Mouse (Mus musculus): ENCODE results near the gene Zfp580. TPM values are rescaled to one million over a fixed set of nuclear protein-coding genes. Genes with fewer than 3 reads are reported as not detected.

The Zfp580 gene
- total RNA-seq, 1 experiment from 2014 or later: 0.93 TPM

GRCm38 (mm10) chr7:5030554-5031275 lies 20.6 kb upstream of the Zfp580 start:
- ATAC-seq (ENCODE audit: extremely low read depth, insufficient number of reproducible peaks, low FRiP score, poor library complexity, severe bottlenecking): no peak

GRCm38 (mm10) chr7:5031496-5031895 lies 19.8 kb upstream of the Zfp580 start:
- no peak for ATAC-seq (ENCODE audit: extremely low read depth, insufficient number of reproducible peaks, low FRiP score, poor library complexity, severe bottlenecking)

GRCm38 (mm10) chr7:5033818-5034217 lies 17.5 kb upstream of the Zfp580 start, which contains the start of gene 4632433K11Rik:
4632433K11Rik (plus strand) TSS chr7:5034118.
- no peak for ATAC-seq (ENCODE audit: extremely low read depth, insufficient number of reproducible peaks, low FRiP score, poor library complexity, severe bottlenecking)

GRCm38 (mm10) chr7:5035628-5036027 lies 15.7 kb upstream of the Zfp580 start:
- no peak for ATAC-seq (ENCODE audit: extremely low read depth, insufficient number of reproducible peaks, low FRiP score, poor library complexity, severe bottlenecking)

GRCm38 (mm10) chr7:5036136-5036535 lies 15.2 kb upstream of the Zfp580 start:
- ATAC-seq (ENCODE audit: extremely low read depth, insufficient number of reproducible peaks, low FRiP score, poor library complexity, severe bottlenecking): no peak

GRCm38 (mm10) chr7:5037026-5037425 lies 14.3 kb upstream of the Zfp580 start:
- ATAC-seq (ENCODE audit: extremely low read depth, insufficient number of reproducible peaks, low FRiP score, poor library complexity, severe bottlenecking): no peak

- ATAC-seq (ENCODE audit: extremely low read depth, insufficient number of reproducible peaks, low FRiP score, poor library complexity, severe bottlenecking): no peak
Measured at GRCm38 (mm10) chr7:5037467-5037866, 13.9 kb upstream of the Zfp580 start.

GRCm38 (mm10) chr7:5038109-5038732 lies 13.1 kb upstream of the Zfp580 start, which contains the start of gene Zfp784:
Zfp784 (minus strand) TSS chr7:5038446.
- peak; percentile 82 for ATAC-seq (ENCODE audit: extremely low read depth, insufficient number of reproducible peaks, low FRiP score, poor library complexity, severe bottlenecking)

- no peak for ATAC-seq (ENCODE audit: extremely low read depth, insufficient number of reproducible peaks, low FRiP score, poor library complexity, severe bottlenecking)
Measured at GRCm38 (mm10) chr7:5038940-5039339, 12.4 kb upstream of the Zfp580 start.

- no peak for ATAC-seq (ENCODE audit: extremely low read depth, insufficient number of reproducible peaks, low FRiP score, poor library complexity, severe bottlenecking)
Measured at GRCm38 (mm10) chr7:5044981-5045380, 6.4 kb upstream of the Zfp580 start.

- ATAC-seq (ENCODE audit: extremely low read depth, insufficient number of reproducible peaks, low FRiP score, poor library complexity, severe bottlenecking): peak; percentile 31; the same call in 1 of the 2 replicates
Measured at GRCm38 (mm10) chr7:5046112-5046511, 5.2 kb upstream of the Zfp580 start.

- ATAC-seq (ENCODE audit: extremely low read depth, insufficient number of reproducible peaks, low FRiP score, poor library complexity, severe bottlenecking): peak; percentile 55
Measured at GRCm38 (mm10) chr7:5047313-5047712, 4.0 kb upstream of the Zfp580 start.

- no peak for ATAC-seq (ENCODE audit: extremely low read depth, insufficient number of reproducible peaks, low FRiP score, poor library complexity, severe bottlenecking)
Measured at GRCm38 (mm10) chr7:5052438-5052837, 1.1 kb downstream of the Zfp580 start.

GRCm38 (mm10) chr7:5052931-5053343 lies 1.6 kb downstream of the Zfp580 start:
- no peak for ATAC-seq (ENCODE audit: extremely low read depth, insufficient number of reproducible peaks, low FRiP score, poor library complexity, severe bottlenecking)

GRCm38 (mm10) chr7:5053456-5054179 lies 2.3 kb downstream of the Zfp580 start:
- ATAC-seq (ENCODE audit: extremely low read depth, insufficient number of reproducible peaks, low FRiP score, poor library complexity, severe bottlenecking): no peak

GRCm38 (mm10) chr7:5056651-5057263 lies 5.4 kb downstream of the Zfp580 start:
- ATAC-seq (ENCODE audit: extremely low read depth, insufficient number of reproducible peaks, low FRiP score, poor library complexity, severe bottlenecking): no peak

GRCm38 (mm10) chr7:5057381-5057780 lies 6.0 kb downstream of the Zfp580 start:
- no peak for ATAC-seq (ENCODE audit: extremely low read depth, insufficient number of reproducible peaks, low FRiP score, poor library complexity, severe bottlenecking)

GRCm38 (mm10) chr7:5057804-5058203 lies 6.5 kb downstream of the Zfp580 start:
- ATAC-seq (ENCODE audit: extremely low read depth, insufficient number of reproducible peaks, low FRiP score, poor library complexity, severe bottlenecking): no peak

- ATAC-seq (ENCODE audit: extremely low read depth, insufficient number of reproducible peaks, low FRiP score, poor library complexity, severe bottlenecking): no peak
Measured at GRCm38 (mm10) chr7:5058631-5059030, 7.3 kb downstream of the Zfp580 start.

Measured in neutrophil, adult 5-6 weeks (primary cell).